Mouse (Mus musculus): ENCODE measurements around the gene Fam71e2. TPM values are rescaled to one million over a fixed set of nuclear protein-coding genes. Genes with fewer than 3 reads are reported as not detected.

The Fam71e2 gene
- total and polyA plus RNA-seq, 3 experiments = not detected

- Histone ChIP-seq H3K27ac (ENCODE audit: control insufficient read depth, low read depth, low read length) (no peak overlapping the region), H3K4me1 (ENCODE audit: control insufficient read depth in 1 of 2, insufficient read depth in 2 of 2, low read length in 2 of 2) (peaks cover 2 to 9% of the 10 kb centered on the region in 2 experiments; a peak in 3 of 4 replicates), H3K9me3 (replicated peaks; ENCODE audit: insufficient read depth, low read length) (no peaks in the 10 kb centered on the region), H3K36me3 (ENCODE audit: control insufficient read depth in 1 of 2, insufficient read depth in 2 of 2, low read length in 2 of 2) (no peaks in the 10 kb centered on the region), H3K27me3 (ENCODE audit: control insufficient read depth in 1 of 2, insufficient read depth in 2 of 2, low read length in 2 of 2) (no peaks in the 10 kb centered on the region), H3K79me2 (ENCODE audit: control insufficient read depth, insufficient read depth, low read length, poor library complexity) (no peaks in the 10 kb centered on the region; the same call in 1 of the 2 replicates), H3K4me3 (ENCODE audit: control insufficient read depth in 1 of 2, insufficient read depth in 1 of 2, low read depth in 2 of 2, low read length in 2 of 2) (no peak overlapping the region), H3K9ac (ENCODE audit: control insufficient read depth, low read depth, low read length, poor library complexity, severe bottlenecking) (no peak overlapping the region)
- DNase-seq (ENCODE audit: low read depth, low spot score) = no peak
- no peak for TF ChIP-seq JUND (IDR thresholded peaks at IDR 0.05; ENCODE audit: low read depth, low read length)
- no peak for TF ChIP-seq ZMIZ1 (IDR thresholded peaks at IDR 0.05; ENCODE audit: low read depth, low read length)
- no peak for TF ChIP-seq GABPA (IDR thresholded peaks at IDR 0.05; ENCODE audit: low read depth, low read length)
- no peak for TF ChIP-seq E2F4 (IDR thresholded peaks at IDR 0.05; ENCODE audit: borderline replicate concordance, low read depth, low read length)
- no peak for TF ChIP-seq CTCF (IDR thresholded peaks at IDR 0.05 in 2 of 3, conservative IDR thresholded peaks at IDR 0.05 in 1 of 3; ENCODE audit: control insufficient read depth in 1 of 3, insufficient read depth in 1 of 3, low read depth in 2 of 3, low read length in 3 of 3, poor library complexity in 1 of 3, severe bottlenecking in 1 of 3)
- TF ChIP-seq UBTF (IDR thresholded peaks at IDR 0.05; ENCODE audit: borderline replicate concordance, insufficient read depth, low read depth, low read length) = no peak
- TF ChIP-seq USF1 (IDR thresholded peaks at IDR 0.05; ENCODE audit: low read depth, low read length) = no peak
- no peak for TF ChIP-seq KAT2A (conservative IDR thresholded peaks at IDR 0.05; ENCODE audit: low read depth, low read length)
- TF ChIP-seq NRF1 (IDR thresholded peaks at IDR 0.05; ENCODE audit: insufficient read depth, low read depth, low read length, poor library complexity, severe bottlenecking) = no peak
- no peak for TF ChIP-seq MAFK (IDR thresholded peaks at IDR 0.05; ENCODE audit: borderline replicate concordance, low read depth, low read length)
- TF ChIP-seq ZC3H11A (IDR thresholded peaks at IDR 0.05; ENCODE audit: low read depth, low read length) = no peak
- TF ChIP-seq CHD1 (IDR thresholded peaks at IDR 0.05; ENCODE audit: low read depth, low read length) = no peak
These were observed 26.2 kb downstream of the Fam71e2 start for GRCm38 (mm10) chr7:4744886-4745285.

- H3K79me2 ChIP-seq (ENCODE audit: control insufficient read depth, insufficient read depth, low read length, poor library complexity) = no peaks in the 10 kb centered on the region; the same call in 1 of the 2 replicates
- H3K4me3 ChIP-seq (ENCODE audit: control insufficient read depth in 1 of 2, insufficient read depth in 1 of 2, low read depth in 2 of 2, low read length in 2 of 2) = no peak overlapping the region
- peaks cover 0 to 4% of the 10 kb centered on the region in 2 experiments; a peak in 2 of 4 replicates for H3K36me3 ChIP-seq (ENCODE audit: control insufficient read depth in 1 of 2, insufficient read depth in 2 of 2, low read length in 2 of 2)
- no peaks in the 10 kb centered on the region for H3K9me3 ChIP-seq (replicated peaks; ENCODE audit: insufficient read depth, low read length)
- TF ChIP-seq TAL1 (IDR thresholded peaks at IDR 0.05; ENCODE audit: low read length) (peak; percentile 54), JUND (IDR thresholded peaks at IDR 0.05; ENCODE audit: low read depth, low read length) (no peak)
- no peak overlapping the region for H3K27ac ChIP-seq (ENCODE audit: control insufficient read depth, low read depth, low read length)
- no peaks in the 10 kb centered on the region for H3K27me3 ChIP-seq (ENCODE audit: control insufficient read depth in 1 of 2, insufficient read depth in 2 of 2, low read length in 2 of 2)
- DNase-seq (ENCODE audit: low read depth, low spot score) = no peak
- H3K4me1 ChIP-seq (ENCODE audit: control insufficient read depth in 1 of 2, insufficient read depth in 2 of 2, low read length in 2 of 2) = peaks cover 2 to 16% of the 10 kb centered on the region in 2 experiments
- no peak overlapping the region for H3K9ac ChIP-seq (ENCODE audit: control insufficient read depth, low read depth, low read length, poor library complexity, severe bottlenecking)
These were observed 27.7 kb downstream of the Fam71e2 start for GRCm38 (mm10) chr7:4743354-4743753.

- H3K4me1 ChIP-seq (ENCODE audit: control insufficient read depth in 1 of 2, insufficient read depth in 2 of 2, low read length in 2 of 2) = peaks cover 2 to 10% of the 10 kb centered on the region in 2 experiments
- no peak overlapping the region for H3K27ac ChIP-seq (ENCODE audit: control insufficient read depth, low read depth, low read length)
- H3K4me3 ChIP-seq (ENCODE audit: control insufficient read depth in 1 of 2, insufficient read depth in 1 of 2, low read depth in 2 of 2, low read length in 2 of 2) = no peak overlapping the region
- H3K27me3 ChIP-seq (ENCODE audit: control insufficient read depth in 1 of 2, insufficient read depth in 2 of 2, low read length in 2 of 2) = no peaks in the 10 kb centered on the region
- H3K36me3 ChIP-seq (ENCODE audit: control insufficient read depth in 1 of 2, insufficient read depth in 2 of 2, low read length in 2 of 2) = peaks cover 0 to 4% of the 10 kb centered on the region in 2 experiments; a peak in 2 of 4 replicates
- H3K9ac ChIP-seq (ENCODE audit: control insufficient read depth, low read depth, low read length, poor library complexity, severe bottlenecking) = no peak overlapping the region
- no peaks in the 10 kb centered on the region for H3K9me3 ChIP-seq (replicated peaks; ENCODE audit: insufficient read depth, low read length)
- H3K79me2 ChIP-seq (ENCODE audit: control insufficient read depth, insufficient read depth, low read length, poor library complexity) = no peaks in the 10 kb centered on the region; the same call in 1 of the 2 replicates
- no peak for TF ChIP-seq MAX (IDR thresholded peaks at IDR 0.05; ENCODE audit: low read length)
- TF ChIP-seq MYB (IDR thresholded peaks at IDR 0.05; ENCODE audit: low read depth, low read length) = no peak
- TF ChIP-seq SMC3 (IDR thresholded peaks at IDR 0.05; ENCODE audit: low read depth, low read length) = no peak
- TF ChIP-seq E2F4 (IDR thresholded peaks at IDR 0.05; ENCODE audit: borderline replicate concordance, low read depth, low read length) = no peak
- no peak for TF ChIP-seq SIN3A (IDR thresholded peaks at IDR 0.05; ENCODE audit: low read length)
- TF ChIP-seq ZC3H11A (IDR thresholded peaks at IDR 0.05; ENCODE audit: low read depth, low read length) = no peak
- no peak for TF ChIP-seq POLR2AphosphoS2 (IDR thresholded peaks at IDR 0.05; ENCODE audit: low read length)
- TF ChIP-seq TAL1 (IDR thresholded peaks at IDR 0.05; ENCODE audit: low read length) = no peak
- TF ChIP-seq RAD21 (IDR thresholded peaks at IDR 0.05; ENCODE audit: low read depth, low read length) = no peak
- no peak for TF ChIP-seq GATA1 (IDR thresholded peaks at IDR 0.05; ENCODE audit: low read depth, low read length)
- no peak for TF ChIP-seq MAZ (IDR thresholded peaks at IDR 0.05; ENCODE audit: low read depth, low read length)
- no peak for TF ChIP-seq USF2 (IDR thresholded peaks at IDR 0.05; ENCODE audit: borderline replicate concordance in 1 of 2, insufficient read depth in 1 of 2, low read depth in 1 of 2, low read length in 2 of 2)
- no peak for TF ChIP-seq MYC (IDR thresholded peaks at IDR 0.05; ENCODE audit: low read depth, low read length)
- TF ChIP-seq UBTF (IDR thresholded peaks at IDR 0.05; ENCODE audit: borderline replicate concordance, insufficient read depth, low read depth, low read length) = no peak
- DNase-seq (ENCODE audit: low read depth, low spot score) = no peak
These were observed 28.7 kb downstream of the Fam71e2 start for GRCm38 (mm10) chr7:4742482-4742819.
